Mouse (Mus musculus) CH12.LX (cell line): Measurements from ENCODE around the gene Cped1. TPM values are rescaled to one million over a fixed set of nuclear protein-coding genes. Genes with fewer than 3 reads are reported as not detected.

Source experiments
- DNase-seq: peaks from one replicate; pipeline ENCODE4 v3.0.0-alpha.2; 2013; ENCODE audit errors: extremely low read depth
- H3K27ac ChIP-seq: 2 replicates; pipeline ENCODE4 v1.5.1; 2012; ENCODE audit warnings: low read depth, mild to moderate bottlenecking, control low read depth, moderate library complexity; ENCODE audit not compliant: insufficient read depth
- H3K27me3 ChIP-seq: replicated peaks from 2 replicates; pipeline ENCODE3; 2012; ENCODE audit warnings: inconsistent platforms
- H3K36me3 ChIP-seq, 2 experiments: replicated peaks in 1 of 2; 2 replicates each; pipeline versions ENCODE3 to v1.6.1; 2012; ENCODE audit warnings: inconsistent platforms in 1 of 2, low read length in 1 of 2, mild to moderate bottlenecking in 1 of 2, mixed read lengths in 1 of 2, moderate library complexity in 1 of 2; ENCODE audit not compliant: control insufficient read depth in 1 of 2, insufficient read depth in 1 of 2
- H3K4me1 ChIP-seq, 2 experiments: 2 replicates each; pipeline ENCODE4 v1.6.1; 2012; ENCODE audit warnings: inconsistent platforms in 1 of 2, moderate library complexity in 1 of 2; ENCODE audit not compliant: insufficient read depth in 2 of 2, control insufficient read depth in 1 of 2
- H3K4me2 ChIP-seq: 2 replicates; pipeline ENCODE4 v1.6.1; 2012; ENCODE audit warnings: low read depth, mild to moderate bottlenecking, control low read depth; ENCODE audit not compliant: poor library complexity, insufficient read depth, severe bottlenecking
- H3K4me3 ChIP-seq, 3 experiments: fragments of 150-350 bp in 1 of 3; sonication (generic) in 1 of 3; replicated peaks in 1 of 3; 2 replicates each; pipeline versions ENCODE3 to v1.5.1; 2011 to 2012; ENCODE audit warnings: low read depth in 2 of 3, low read length in 2 of 3, mild to moderate bottlenecking in 2 of 3, moderate library complexity in 2 of 3, control low read depth in 1 of 3, improper control_type of control experiment in 1 of 3, inconsistent platforms in 1 of 3, mixed read lengths in 1 of 3; ENCODE audit not compliant: poor library complexity in 1 of 3
- H3K79me2 ChIP-seq: replicated peaks from 2 replicates; pipeline ENCODE4 v1.6.1; 2012; ENCODE audit warnings: mild to moderate bottlenecking, moderate library complexity; ENCODE audit not compliant: control insufficient read depth, poor library complexity, insufficient read depth, severe bottlenecking; ENCODE audit errors: extremely low read depth
- H3K9ac ChIP-seq: 2 replicates; pipeline ENCODE4 v1.6.1; 2012; ENCODE audit warnings: low read depth, mild to moderate bottlenecking, control low read depth, moderate library complexity; ENCODE audit not compliant: insufficient read depth
- H3K9me3 ChIP-seq: replicated peaks from 2 replicates; pipeline ENCODE3; 2012; ENCODE audit warnings: low read length, inconsistent platforms, mixed read lengths
- BHLHE40 ChIP-seq: IDR thresholded peaks from 2 replicates; pipeline ENCODE4 v1.6.1; 2011; ENCODE audit warnings: mild to moderate bottlenecking, low read depth, low read length, improper control_type of control experiment
- CHD1 ChIP-seq: IDR thresholded peaks from 2 replicates; pipeline ENCODE4 v1.6.1; 2012; ENCODE audit warnings: low read depth, low read length, improper control_type of control experiment, inconsistent platforms
- E2F4 ChIP-seq: IDR thresholded peaks from 2 replicates; pipeline ENCODE4 v1.6.1; 2011; ENCODE audit warnings: low read depth, low read length, improper control_type of control experiment; ENCODE audit not compliant: insufficient replicate concordance
- ETS1 ChIP-seq: conservative IDR thresholded peaks from 2 replicates; pipeline ENCODE4 v1.6.1; 2012; ENCODE audit warnings: low read depth, mild to moderate bottlenecking, inconsistent platforms, low read length, improper control_type of control experiment, moderate library complexity
- IRF4 ChIP-seq: IDR thresholded peaks from 2 replicates; pipeline ENCODE4 v1.6.1; 2014; ENCODE audit warnings: low read depth, mild to moderate bottlenecking, inconsistent platforms, low read length, improper control_type of control experiment
- JUND ChIP-seq: conservative IDR thresholded peaks from 2 replicates; pipeline ENCODE4 v1.6.1; 2011; ENCODE audit warnings: low read depth, low read length, improper control_type of control experiment
- KAT2A ChIP-seq: IDR thresholded peaks from 2 replicates; pipeline ENCODE4 v1.6.1; 2012; ENCODE audit warnings: low read length, improper control_type of control experiment, inconsistent platforms; ENCODE audit not compliant: insufficient replicate concordance
- MAFK ChIP-seq: IDR thresholded peaks from 2 replicates; pipeline ENCODE4 v1.6.1; 2011; ENCODE audit warnings: low read length, improper control_type of control experiment; ENCODE audit not compliant: insufficient replicate concordance
- MAX ChIP-seq: IDR thresholded peaks from 2 replicates; pipeline ENCODE4 v1.6.1; 2011; ENCODE audit warnings: low read length, improper control_type of control experiment
- MXI1 ChIP-seq: IDR thresholded peaks from 2 replicates; pipeline ENCODE4 v1.6.1; 2011; ENCODE audit warnings: mild to moderate bottlenecking, low read depth, low read length, improper control_type of control experiment
- PAX5 ChIP-seq: IDR thresholded peaks from 2 replicates; pipeline ENCODE4 v1.6.1; 2012; ENCODE audit warnings: low read length, inconsistent platforms, mixed read lengths
- SIN3A ChIP-seq: IDR thresholded peaks from 2 replicates; pipeline ENCODE4 v1.6.1; 2012; ENCODE audit warnings: low read length, improper control_type of control experiment, inconsistent platforms
- USF1 ChIP-seq: IDR thresholded peaks from 2 replicates; pipeline ENCODE4 v1.6.1; 2014; ENCODE audit warnings: low read depth, mild to moderate bottlenecking, inconsistent platforms, low read length, improper control_type of control experiment
- USF2 ChIP-seq: conservative IDR thresholded peaks from 2 replicates; pipeline ENCODE4 v1.6.1; 2011; ENCODE audit warnings: low read depth, low read length, improper control_type of control experiment
- ZNF384 ChIP-seq: IDR thresholded peaks from 2 replicates; pipeline ENCODE4 v1.6.1; 2012; ENCODE audit warnings: low read depth, low read length, improper control_type of control experiment, inconsistent platforms
- dilution Hi-C: fragments of 300-500 bp; cut with MboI; formaldehyde crosslinking; loops from 2 replicates; pipeline ENCODE4 v1.14.3; 2020; ENCODE audit warnings: low sequenced_read_pairs; ENCODE audit not compliant: extremely low pct_unique_long_range_greater_than_20kb, extremely low pct_ligation_motif_present
- in situ Hi-C: fragments of 300-500 bp; cut with MboI; formaldehyde crosslinking; loops from 3 replicates; pipeline ENCODE4 v1.14.3; 2019; ENCODE audit warnings: low sequenced_read_pairs, low pct_ligation_motif_present, low pct_unique_long_range_greater_than_20kb, mixed read lengths
- polyA plus RNA-seq: library from polyadenylated mRNA; unstranded; fragments of >175 nt; gene quantifications from 2 replicates; pipeline ENCODE4 v1.2.1, GENCODE M21; 2012; ENCODE audit warnings: low read depth; ENCODE audit not compliant: insufficient read length
- total RNA-seq, 2 experiments: library from RNA; depleted of rRNA; stranded (reverse); fragments of 300-350 nt in 1 of 2; fragments of >200 nt in 1 of 2; gene quantifications; 2 replicates each; pipeline ENCODE4 v1.2.3; 2012 to 2014

Gene Cped1
- total and polyA plus RNA-seq, 3 experiments, result 0.51 to 6.8 (median 1.1) TPM

DNA sequence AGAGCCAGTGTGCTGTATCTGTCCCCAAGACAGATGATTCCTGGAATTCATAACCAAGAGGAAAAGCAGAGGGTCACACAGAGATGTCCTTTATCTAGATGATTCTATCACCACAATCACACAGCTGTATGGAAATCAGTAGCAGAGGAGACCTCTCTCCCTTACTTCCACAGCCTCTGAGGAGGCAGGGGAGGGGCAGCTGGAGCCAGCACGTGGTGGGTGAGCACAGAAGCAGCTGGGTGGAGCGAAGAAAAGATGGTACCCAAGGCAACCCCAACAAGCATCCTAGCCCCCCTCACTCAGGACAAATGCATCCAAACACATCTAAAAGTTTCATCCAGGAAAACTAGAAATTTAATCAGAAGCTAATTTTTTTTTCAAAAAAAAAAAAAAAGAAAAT lies 182.7 kb downstream of the Cped1 start:
- H3K36me3 ChIP-seq, result no peaks in the 10 kb centered on the region
- TF ChIP-seq MXI1 (no peak), SIN3A (no peak), ZNF384 (no peak), IRF4 (no peak), MAX (no peak)
- TF ChIP-seq, all 38 proteins: peak for 0
- in situ Hi-C loops, result no loop called here
- H3K4me3 ChIP-seq, result no peak overlapping the region
- no peak overlapping the region for H3K27ac ChIP-seq
- no peak overlapping the region for H3K4me2 ChIP-seq
- no peaks in the 10 kb centered on the region for H3K27me3 ChIP-seq
- H3K79me2 ChIP-seq, result no peaks in the 10 kb centered on the region
- no peak overlapping the region for H3K9ac ChIP-seq
- DNase-seq, result no peak
- H3K9me3 ChIP-seq, result no peaks in the 10 kb centered on the region
- H3K4me1 ChIP-seq, result 0 out of 4 replicates have a peak, but pooled peaks cover 0 to 2% of the 10 kb centered on the region in 2 experiments
- dilution Hi-C loops, result no loop called here

DNA sequence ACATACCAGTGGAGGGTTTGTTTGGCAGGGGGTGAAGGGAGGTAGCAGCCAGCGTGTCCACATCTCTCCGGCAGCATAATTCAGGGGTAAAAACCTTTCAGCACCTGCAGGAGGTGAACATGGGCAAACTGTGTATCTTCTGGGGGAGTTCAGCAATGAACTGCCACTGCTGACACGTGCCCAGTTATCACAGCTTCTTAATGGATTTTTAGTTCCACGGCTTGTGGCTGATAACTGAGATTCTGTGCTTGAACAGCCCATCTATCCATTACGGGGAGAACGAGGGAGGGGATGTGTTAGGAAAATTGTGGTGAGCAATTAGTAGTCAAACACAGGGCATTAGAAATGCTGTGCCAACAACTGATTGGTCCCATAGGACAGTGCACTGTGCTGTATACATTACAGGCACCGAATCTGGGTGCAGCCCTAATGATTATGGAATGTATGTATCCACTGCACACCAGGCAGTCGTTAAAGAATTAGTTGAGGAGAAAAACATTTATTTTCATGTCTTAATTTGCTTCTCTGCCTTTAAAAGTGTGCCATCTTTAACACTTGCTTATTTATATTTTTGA lies 193.1 kb downstream of the Cped1 start:
- no peak for DNase-seq
- no peaks in the 10 kb centered on the region for H3K27me3 ChIP-seq
- H3K27ac ChIP-seq, result no peak overlapping the region
- no peaks in the 10 kb centered on the region for H3K79me2 ChIP-seq
- peaks cover 1% of the 10 kb centered on the region for H3K9me3 ChIP-seq
- no peaks in the 10 kb centered on the region for H3K36me3 ChIP-seq
- no peak overlapping the region for H3K4me2 ChIP-seq
- no peak for TF ChIP-seq ETS1
- TF ChIP-seq E2F4, result no peak
- TF ChIP-seq CHD1, result no peak
- TF ChIP-seq KAT2A, result no peak
- no peak for TF ChIP-seq USF2
- TF ChIP-seq PAX5, result no peak
- TF ChIP-seq MXI1, result no peak
- TF ChIP-seq JUND, result no peak
- TF ChIP-seq BHLHE40, result no peak
- TF ChIP-seq MAFK, result no peak
- no peak for TF ChIP-seq USF1
- dilution Hi-C loops (no loop called here), in situ Hi-C loops (no loop called here)
- 0 out of 4 replicates have a peak, but pooled peaks cover 0 to 3% of the 10 kb centered on the region in 2 experiments for H3K4me1 ChIP-seq
- H3K9ac ChIP-seq, result no peak overlapping the region
- no peak overlapping the region for H3K4me3 ChIP-seq
